In the genomic region with DNA sequence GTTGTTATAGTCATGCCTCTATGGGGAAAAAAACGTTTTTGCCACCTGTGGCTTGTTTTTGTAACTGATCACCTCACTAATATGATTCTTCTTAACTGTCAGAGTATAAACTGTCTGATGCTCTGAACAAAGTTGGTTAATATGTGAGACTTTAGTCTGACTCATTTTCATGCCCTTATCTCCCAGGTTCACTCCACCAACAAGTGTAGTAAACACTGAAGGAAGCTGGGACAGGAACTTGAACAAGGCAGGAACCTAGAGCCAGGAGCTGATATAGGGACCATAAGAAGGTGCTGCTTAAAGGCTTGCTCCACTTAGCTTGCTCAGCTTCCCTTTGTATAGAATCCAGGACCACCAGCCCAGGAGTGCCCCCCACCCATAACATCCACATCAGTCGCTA, we compare ENCODE assay signal across 22 mouse cellular contexts.
DNase-seq lines count a peak whose midpoint lies in the region; ATAC-seq and TF ChIP-seq lines count a peak whose summit lies in the region.
"Had no signal": no experiment of that assay in that cellular context is flagged by ENCODE, and none has a peak within 500 bp of the region (broad histone marks: within the 10 kb centered on the region; RNA-seq: fewer than 3 reads in every experiment).

No protein-coding gene starts in this region.

- WGBS in heart, embryonic 15.5 days, result 76% methylated on average over 2 of the region's 2 CpGs
- WGBS in liver, embryonic 16.5 days (ENCODE audit: insufficient replicate concordance), result 51% methylated on average over 2 of the region's 2 CpGs
- WGBS in embryonic facial prominence, embryonic 10.5 days, result 78% methylated on average over 2 of the region's 2 CpGs
- WGBS in midbrain, embryonic 15.5 days, result 82% methylated on average over 2 of the region's 2 CpGs

- no peak for ATAC-seq in heart, embryonic 15.5 days (replicated peaks; ENCODE audit: insufficient number of reproducible peaks, insufficient read depth, low FRiP score, low read depth)
- ATAC-seq in common myeloid progenitor, adult 5-6 weeks (replicated peaks; ENCODE audit: low read depth, poor library complexity, severe bottlenecking), result peak; percentile 20; the same call in 1 of the 2 replicates
- peak; percentile 60 for ATAC-seq in liver, embryonic 16.5 days (ENCODE audit: low read depth)
- ATAC-seq in midbrain, embryonic 15.5 days (replicated peaks), result no peak
- ATAC-seq: forebrain, embryonic 16.5 days; hindbrain, embryonic 16.5 days; intestine, embryonic 16.5 days had no signal

- 0 out of 2 replicates have a peak, but pooled peaks cover 2% of the 10 kb centered on the region for H3K4me1 ChIP-seq in heart, embryonic 15.5 days (replicated peaks)
- H3K4me1 ChIP-seq in CH12.LX (ENCODE audit: control insufficient read depth in 1 of 2, insufficient read depth in 2 of 2), result peaks cover 17 to 69% of the 10 kb centered on the region in 2 experiments
- peaks cover 26% of the 10 kb centered on the region for H3K4me1 ChIP-seq in liver, embryonic 16.5 days (ENCODE audit: control insufficient read depth, low read depth, low read length)
- H3K4me1 ChIP-seq in embryonic facial prominence, embryonic 10.5 days, result no peaks in the 10 kb centered on the region
- H3K4me1 ChIP-seq in midbrain, embryonic 15.5 days, result no peaks in the 10 kb centered on the region
- H3K4me1 ChIP-seq: embryonic facial prominence, embryonic 13.5 days; heart, embryonic 12.5 days; midbrain, embryonic 10.5 days had no signal

- no peak for TF ChIP-seq CTCF in CH12.LX (conservative IDR thresholded peaks at IDR 0.05 in 1 of 2, IDR thresholded peaks at IDR 0.05 in 1 of 2; ENCODE audit: low read depth in 2 of 2, low read length in 2 of 2)

- dilution Hi-C loops in CH12.LX (cut with MboI; ENCODE audit: extremely low pct_ligation_motif_present, extremely low pct_unique_long_range_greater_than_20kb, low sequenced_read_pairs), result no loop called here

- no peak for TF ChIP-seq POLR2A in CH12.LX (IDR thresholded peaks at IDR 0.05; ENCODE audit: low read depth, low read length)

- H3K27ac ChIP-seq in heart, embryonic 15.5 days, result peak overlapping the region; percentile 35; the same call in 1 of the 2 replicates
- H3K27ac ChIP-seq in CH12.LX (ENCODE audit: insufficient read depth, low read depth), result peak overlapping the region; percentile 99
- H3K27ac ChIP-seq in liver, embryonic 16.5 days (ENCODE audit: low read length), result peak overlapping the region; percentile 83
- H3K27ac ChIP-seq in embryonic facial prominence, embryonic 10.5 days (replicated peaks), result no peak overlapping the region
- no peak overlapping the region for H3K27ac ChIP-seq in midbrain, embryonic 15.5 days
- H3K27ac ChIP-seq: embryonic facial prominence, embryonic 13.5 days; kidney, embryonic 15.5 days; midbrain, embryonic 10.5 days had no signal

- no peak overlapping the region for H3K4me3 ChIP-seq in heart, embryonic 15.5 days
- H3K4me3 ChIP-seq in CH12.LX (replicated peaks in 1 of 3; ENCODE audit: low read depth in 2 of 3, low read length in 2 of 3, poor library complexity in 1 of 3), result no peak overlapping the region
- no peak overlapping the region for H3K4me3 ChIP-seq in liver, embryonic 16.5 days (ENCODE audit: low read depth, low read length)
- no peak overlapping the region for H3K4me3 ChIP-seq in embryonic facial prominence, embryonic 10.5 days
- no peak overlapping the region for H3K4me3 ChIP-seq in midbrain, embryonic 15.5 days
- H3K4me3 ChIP-seq: embryonic facial prominence, embryonic 13.5 days; heart, embryonic 12.5 days; kidney, embryonic 15.5 days; midbrain, embryonic 10.5 days had no signal

- no peak for DNase-seq in heart, postnatal 4 days
- no peak for DNase-seq in CH12.LX (ENCODE audit: extremely low read depth)
- no peak for DNase-seq in embryonic facial prominence, embryonic 10.5 days (ENCODE audit: low spot score)
- DNase-seq in ovary, postnatal 10 days (ENCODE audit: low spot score), result no peak
- DNase-seq: adrenal gland, postnatal 10 days; cerebellum, adult 2 months; kidney, postnatal 4 days; lung, adult 2 months; retina, postnatal 1 day; right cerebral cortex, postnatal 4 days; thymus, postnatal 36 days had no signal

- no peak for TF ChIP-seq RAD21 in CH12.LX (IDR thresholded peaks at IDR 0.05; ENCODE audit: low read depth, low read length)

- in situ Hi-C loops in CH12.LX (cut with MboI; ENCODE audit: low pct_ligation_motif_present, low pct_unique_long_range_greater_than_20kb, low sequenced_read_pairs), result loop anchor here (10.0 kb wide), 1 partner anchor 156 kb away; no protein-coding TSS in a partner anchor

- no peaks in the 10 kb centered on the region; the same call in 1 of the 2 replicates for H3K79me2 ChIP-seq in CH12.LX (replicated peaks; ENCODE audit: control insufficient read depth, extremely low read depth, insufficient read depth, poor library complexity, severe bottlenecking)

- H3K4me2 ChIP-seq in heart, embryonic 15.5 days, result no peak overlapping the region
- peak overlapping the region; percentile 81; the same call in 1 of the 2 replicates for H3K4me2 ChIP-seq in CH12.LX (ENCODE audit: insufficient read depth, low read depth, poor library complexity, severe bottlenecking)
- 0 out of 2 replicates have a peak overlapping the region, but pooled peaks have one; percentile 23 for H3K4me2 ChIP-seq in liver, embryonic 16.5 days (ENCODE audit: low read depth, low read length)
- H3K4me2 ChIP-seq in midbrain, embryonic 15.5 days, result no peak overlapping the region
- H3K4me2 ChIP-seq: embryonic facial prominence, embryonic 13.5 days; heart, embryonic 12.5 days; kidney, embryonic 15.5 days had no signal

- H3K36me3 ChIP-seq in heart, embryonic 15.5 days, result no peaks in the 10 kb centered on the region
- H3K36me3 ChIP-seq in CH12.LX (replicated peaks in 1 of 2; ENCODE audit: control insufficient read depth in 1 of 2, insufficient read depth in 1 of 2, low read length in 1 of 2), result no peaks in the 10 kb centered on the region
- no peaks in the 10 kb centered on the region for H3K36me3 ChIP-seq in liver, embryonic 16.5 days (ENCODE audit: control insufficient read depth, insufficient read depth)
- no peaks in the 10 kb centered on the region for H3K36me3 ChIP-seq in embryonic facial prominence, embryonic 10.5 days (replicated peaks)
- H3K36me3 ChIP-seq in midbrain, embryonic 15.5 days (replicated peaks), result no peaks in the 10 kb centered on the region
- H3K36me3 ChIP-seq: embryonic facial prominence, embryonic 13.5 days; heart, embryonic 12.5 days; kidney, embryonic 15.5 days; midbrain, embryonic 10.5 days had no signal

- no peak overlapping the region for H3K9ac ChIP-seq in heart, embryonic 15.5 days
- peak overlapping the region; percentile 91 for H3K9ac ChIP-seq in CH12.LX (ENCODE audit: insufficient read depth, low read depth)
- 0 out of 2 replicates have a peak overlapping the region, but pooled peaks have one; percentile 1 for H3K9ac ChIP-seq in liver, embryonic 16.5 days (ENCODE audit: low read depth, low read length)
- no peak overlapping the region for H3K9ac ChIP-seq in midbrain, embryonic 15.5 days
- H3K9ac ChIP-seq: embryonic facial prominence, embryonic 13.5 days; heart, embryonic 12.5 days; kidney, embryonic 15.5 days had no signal

- no peaks in the 10 kb centered on the region for H3K9me3 ChIP-seq in heart, embryonic 15.5 days (replicated peaks)
- H3K9me3 ChIP-seq in CH12.LX (replicated peaks; ENCODE audit: low read length), result no peaks in the 10 kb centered on the region
- H3K9me3 ChIP-seq in liver, embryonic 16.5 days (replicated peaks; ENCODE audit: control insufficient read depth, low read length), result no peaks in the 10 kb centered on the region
- no peaks in the 10 kb centered on the region for H3K9me3 ChIP-seq in embryonic facial prominence, embryonic 10.5 days
- H3K9me3 ChIP-seq in midbrain, embryonic 15.5 days, result no peaks in the 10 kb centered on the region
- H3K9me3 ChIP-seq: embryonic facial prominence, embryonic 13.5 days; heart, embryonic 12.5 days; kidney, embryonic 15.5 days; midbrain, embryonic 10.5 days had no signal

- H3K27me3 ChIP-seq in heart, embryonic 15.5 days, result no peaks in the 10 kb centered on the region
- H3K27me3 ChIP-seq in CH12.LX (replicated peaks), result no peaks in the 10 kb centered on the region
- H3K27me3 ChIP-seq in liver, embryonic 16.5 days (ENCODE audit: control insufficient read depth, insufficient read depth, low read depth, low read length), result no peaks in the 10 kb centered on the region
- H3K27me3 ChIP-seq in embryonic facial prominence, embryonic 10.5 days (replicated peaks; ENCODE audit: low read depth, poor library complexity, severe bottlenecking), result no peaks in the 10 kb centered on the region
- H3K27me3 ChIP-seq in midbrain, embryonic 15.5 days (replicated peaks), result no peaks in the 10 kb centered on the region
- H3K27me3 ChIP-seq: embryonic facial prominence, embryonic 13.5 days; heart, embryonic 12.5 days; kidney, embryonic 15.5 days had no signal

- no peak for TF ChIP-seq EP300 in CH12.LX (IDR thresholded peaks at IDR 0.05; ENCODE audit: low read length)

TF ChIP-seq in CH12.LX, 34 proteins besides CTCF, POLR2A, EP300 and RAD21:
- TF ChIP-seq ZMIZ1 (IDR thresholded peaks at IDR 0.05; ENCODE audit: low read depth, low read length) (peak; percentile 7; the same call in 1 of the 2 replicates), HCFC1 (IDR thresholded peaks at IDR 0.05; ENCODE audit: low read depth, low read length) (no peak), RCOR1 (conservative IDR thresholded peaks at IDR 0.05; ENCODE audit: low read depth, low read length) (0 out of 2 replicates have a peak, but pooled peaks have one; percentile 16)

Comparison
In these comparisons a context has a peak if more than half of its experiments do, and no peak if none do; other contexts are left out.
1. ATAC-seq: peak in common myeloid progenitor, adult 5-6 weeks (single experiment) and liver, embryonic 16.5 days (single experiment); none in heart, embryonic 15.5 days (single experiment) and midbrain, embryonic 15.5 days (single experiment).
2. H3K27ac ChIP-seq: peak in heart, embryonic 15.5 days (single experiment), CH12.LX (single experiment) and liver, embryonic 16.5 days (single experiment); none in embryonic facial prominence, embryonic 10.5 days (single experiment) and midbrain, embryonic 15.5 days (single experiment).
3. H3K4me2 ChIP-seq: peak in CH12.LX (single experiment) and liver, embryonic 16.5 days (single experiment); none in heart, embryonic 15.5 days (single experiment) and midbrain, embryonic 15.5 days (single experiment).
4. H3K9ac ChIP-seq: peak in CH12.LX (single experiment) and liver, embryonic 16.5 days (single experiment); none in heart, embryonic 15.5 days (single experiment) and midbrain, embryonic 15.5 days (single experiment).